Mouse (Mus musculus): ENCODE results near the gene Gdpd3. TPM values are rescaled to one million over a fixed set of nuclear protein-coding genes. Genes with fewer than 3 reads are reported as not detected.

Gene Gdpd3
- polyA plus RNA-seq, 1 experiment = 40.1 TPM

DNA sequence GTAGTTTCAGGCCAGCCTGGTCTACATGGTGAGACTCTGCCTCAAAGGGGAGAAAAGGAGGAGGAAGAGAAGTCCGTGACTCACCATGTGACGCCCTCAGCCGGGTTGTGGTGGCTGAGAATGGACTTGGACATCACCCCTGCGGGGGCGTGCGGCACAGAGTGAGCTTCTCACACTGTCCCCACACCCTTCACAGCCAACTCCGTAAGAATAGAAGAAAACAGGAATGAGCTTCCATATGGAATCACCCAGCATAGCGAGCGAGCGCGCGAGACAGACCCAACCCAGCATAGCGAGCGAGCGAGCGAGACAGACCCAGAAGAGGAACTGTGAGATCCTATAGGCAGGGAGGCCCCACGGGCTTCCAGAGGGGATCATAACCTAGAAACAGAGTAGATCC is 26.6 kb upstream of the Gdpd3 start:
- no peak overlapping the region for H3K27ac ChIP-seq (ENCODE audit: control insufficient read depth, insufficient read depth, low read depth, low read length, poor library complexity)
- TF ChIP-seq POLR2A (IDR thresholded peaks at IDR 0.05; ENCODE audit: borderline replicate concordance, control insufficient read depth, low read depth, low read length) (no peak), CTCF (IDR thresholded peaks at IDR 0.05; ENCODE audit: control insufficient read depth, insufficient read depth, low read length) (no peak)
- H3K4me1 ChIP-seq (ENCODE audit: control insufficient read depth, insufficient read depth, low read length) = no peaks in the 10 kb centered on the region; the same call in 1 of the 2 replicates
- 82% methylated on average over 17 of the region's 17 CpGs for WGBS
- no peak overlapping the region for H3K4me3 ChIP-seq (replicated peaks; ENCODE audit: control insufficient read depth, low read depth, low read length)

DNA sequence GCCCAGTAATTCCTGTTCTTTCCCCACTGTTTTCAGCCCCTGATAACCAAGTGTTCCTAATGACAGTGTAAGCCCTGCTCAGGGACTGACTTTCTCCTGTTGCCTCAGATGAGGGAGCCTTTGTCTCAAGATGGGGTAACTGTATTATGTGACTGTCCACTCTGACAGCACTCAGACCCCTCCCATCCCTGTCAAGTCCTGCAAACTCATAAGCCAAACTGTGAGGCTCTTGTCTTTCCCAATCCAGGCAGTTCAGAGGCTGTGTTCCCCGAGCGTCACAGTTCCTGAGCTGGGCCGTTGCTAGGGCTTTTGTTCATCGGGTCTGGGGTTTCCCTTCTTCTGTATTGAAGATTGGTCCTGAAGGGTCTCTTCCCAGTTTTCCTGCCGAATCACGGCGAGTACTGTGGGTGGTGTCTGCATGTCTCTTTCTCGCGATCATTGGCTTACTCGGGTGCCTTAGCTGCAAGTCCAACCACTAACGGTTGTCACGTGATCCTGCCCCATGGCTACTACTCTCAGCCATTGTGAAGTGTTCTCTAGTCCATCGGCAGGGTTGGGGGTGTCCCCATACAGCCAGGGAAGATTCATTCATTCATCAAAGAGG is 25.9 kb upstream of the Gdpd3 start:
- no peak for TF ChIP-seq CTCF (IDR thresholded peaks at IDR 0.05; ENCODE audit: control insufficient read depth, insufficient read depth, low read length)
- no peak for TF ChIP-seq POLR2A (IDR thresholded peaks at IDR 0.05; ENCODE audit: borderline replicate concordance, control insufficient read depth, low read depth, low read length)
- H3K27ac ChIP-seq (ENCODE audit: control insufficient read depth, insufficient read depth, low read depth, low read length, poor library complexity) = no peak overlapping the region
- WGBS = 78% methylated on average over 13 of the region's 13 CpGs

DNA sequence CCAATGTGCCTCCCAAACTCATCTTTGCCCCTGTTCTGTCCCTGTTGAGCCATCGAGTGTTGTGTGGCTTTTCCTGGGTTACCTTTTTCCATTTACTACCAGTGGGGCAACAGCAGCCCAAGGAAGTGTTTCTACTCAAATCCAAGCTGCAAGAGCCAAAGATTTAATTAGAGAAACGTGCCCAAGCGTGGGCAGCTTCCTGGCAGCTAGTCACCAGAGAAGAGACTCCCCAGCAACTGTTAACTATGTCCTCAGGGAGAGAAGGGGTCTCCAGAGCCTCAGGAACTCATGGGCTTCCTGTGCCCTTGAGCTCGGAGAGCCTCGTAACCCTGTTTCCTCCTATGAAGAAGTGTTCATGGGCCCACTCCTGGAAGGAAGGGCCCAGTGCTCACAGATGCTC is 25.2 kb upstream of the Gdpd3 start:
- no peak for TF ChIP-seq CTCF (IDR thresholded peaks at IDR 0.05; ENCODE audit: control insufficient read depth, insufficient read depth, low read length)
- TF ChIP-seq POLR2A (IDR thresholded peaks at IDR 0.05; ENCODE audit: borderline replicate concordance, control insufficient read depth, low read depth, low read length) = no peak
- H3K27ac ChIP-seq (ENCODE audit: control insufficient read depth, insufficient read depth, low read depth, low read length, poor library complexity) = no peak overlapping the region
- H3K4me1 ChIP-seq (ENCODE audit: control insufficient read depth, insufficient read depth, low read length) = no peaks in the 10 kb centered on the region; the same call in 1 of the 2 replicates
- 43% methylated on average over 5 of the region's 5 CpGs for WGBS
- H3K4me3 ChIP-seq (replicated peaks; ENCODE audit: control insufficient read depth, low read depth, low read length) = no peak overlapping the region

More for the DNA sequence above, 25.9 kb upstream of the Gdpd3 start:
- Histone ChIP-seq H3K4me3 (replicated peaks; ENCODE audit: control insufficient read depth, low read depth, low read length) (no peak overlapping the region), H3K4me1 (ENCODE audit: control insufficient read depth, insufficient read depth, low read length) (no peaks in the 10 kb centered on the region; the same call in 1 of the 2 replicates)

DNA sequence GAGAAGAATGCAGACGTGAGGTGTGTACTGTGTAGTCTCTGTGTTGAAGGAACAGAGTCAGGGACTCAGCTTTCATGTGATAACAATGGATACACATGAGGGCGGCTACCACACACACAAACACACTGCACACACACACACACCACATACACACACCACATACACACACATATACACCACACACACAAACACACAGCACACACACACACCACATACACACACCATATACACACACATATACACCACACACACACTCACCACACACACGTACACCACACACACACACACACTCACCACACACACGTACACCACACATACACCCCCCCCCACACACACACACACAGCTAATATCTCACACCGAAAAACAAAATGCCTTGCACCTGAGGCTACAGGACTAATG is 24.7 kb upstream of the Gdpd3 start:
- H3K27ac ChIP-seq (ENCODE audit: control insufficient read depth, insufficient read depth, low read depth, low read length, poor library complexity) = no peak overlapping the region
- no peak overlapping the region for H3K4me3 ChIP-seq (replicated peaks; ENCODE audit: control insufficient read depth, low read depth, low read length)
- H3K4me1 ChIP-seq (ENCODE audit: control insufficient read depth, insufficient read depth, low read length) = no peaks in the 10 kb centered on the region; the same call in 1 of the 2 replicates
- 80% methylated on average over 5 of the region's 5 CpGs for WGBS
- no peak for TF ChIP-seq CTCF (IDR thresholded peaks at IDR 0.05; ENCODE audit: control insufficient read depth, insufficient read depth, low read length)
- no peak for TF ChIP-seq POLR2A (IDR thresholded peaks at IDR 0.05; ENCODE audit: borderline replicate concordance, control insufficient read depth, low read depth, low read length)

DNA sequence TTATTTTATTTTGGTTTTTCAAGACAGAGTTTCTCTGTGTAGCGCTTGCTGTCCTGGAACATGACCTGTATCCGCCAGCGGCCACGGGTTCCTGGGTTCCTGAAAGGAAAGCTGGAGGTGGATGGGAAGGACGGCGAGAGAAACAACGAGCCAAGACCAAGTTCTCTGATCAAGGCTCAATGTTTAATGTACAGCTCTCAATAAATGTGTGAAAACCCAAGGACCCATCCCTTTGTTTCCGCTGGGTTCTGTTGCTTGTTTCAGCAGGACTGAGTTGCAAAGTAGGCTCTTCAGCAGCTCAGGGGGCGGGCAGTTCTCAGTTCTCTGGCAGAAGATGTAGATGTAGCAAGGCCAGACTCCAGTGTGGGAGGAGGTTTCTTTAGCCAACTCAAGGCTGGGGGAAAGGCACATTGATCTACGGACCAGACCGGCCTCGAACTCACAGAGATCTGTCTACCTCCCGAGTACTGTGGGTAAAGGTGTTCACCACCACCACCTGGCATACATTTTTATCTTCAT is 24.1 kb upstream of the Gdpd3 start:
- no peak for TF ChIP-seq POLR2A (IDR thresholded peaks at IDR 0.05; ENCODE audit: borderline replicate concordance, control insufficient read depth, low read depth, low read length)
- no peak for TF ChIP-seq CTCF (IDR thresholded peaks at IDR 0.05; ENCODE audit: control insufficient read depth, insufficient read depth, low read length)

DNA sequence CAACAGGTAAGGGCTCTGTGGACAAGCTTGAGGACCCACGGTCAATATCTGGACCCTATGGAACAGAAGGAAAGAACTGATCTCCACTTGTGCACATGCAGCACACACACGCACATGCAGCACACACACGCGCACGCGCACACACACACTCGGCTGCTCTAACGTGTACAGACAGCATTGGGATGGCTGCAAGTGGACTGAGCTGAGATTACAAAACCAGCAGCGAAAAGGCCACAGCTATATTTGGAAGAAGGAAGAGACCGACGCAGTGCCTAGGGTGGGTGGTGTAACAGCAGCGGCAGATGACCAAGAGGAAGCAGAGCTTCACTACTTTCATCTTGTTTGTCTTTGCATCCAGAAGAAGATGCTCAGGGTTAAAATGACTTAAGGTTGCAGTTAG is 20.1 kb upstream of the Gdpd3 start:
- WGBS = 19% methylated on average over 12 of the region's 12 CpGs
- Histone ChIP-seq H3K4me1 (ENCODE audit: control insufficient read depth, insufficient read depth, low read length) (peaks cover 2% of the 10 kb centered on the region; the same call in 1 of the 2 replicates), H3K27ac (ENCODE audit: control insufficient read depth, insufficient read depth, low read depth, low read length, poor library complexity) (peak overlapping the region; percentile 92), H3K4me3 (replicated peaks; ENCODE audit: control insufficient read depth, low read depth, low read length) (peak overlapping the region; percentile 49)
- no peak for TF ChIP-seq CTCF (IDR thresholded peaks at IDR 0.05; ENCODE audit: control insufficient read depth, insufficient read depth, low read length)
- no peak for TF ChIP-seq POLR2A (IDR thresholded peaks at IDR 0.05; ENCODE audit: borderline replicate concordance, control insufficient read depth, low read depth, low read length)

More for the DNA sequence above, 24.1 kb upstream of the Gdpd3 start:
- H3K27ac ChIP-seq (ENCODE audit: control insufficient read depth, insufficient read depth, low read depth, low read length, poor library complexity) = no peak overlapping the region
- H3K4me3 ChIP-seq (replicated peaks; ENCODE audit: control insufficient read depth, low read depth, low read length) = no peak overlapping the region
- no peaks in the 10 kb centered on the region; the same call in 1 of the 2 replicates for H3K4me1 ChIP-seq (ENCODE audit: control insufficient read depth, insufficient read depth, low read length)
- 87% methylated on average over 13 of the region's 13 CpGs for WGBS

DNA sequence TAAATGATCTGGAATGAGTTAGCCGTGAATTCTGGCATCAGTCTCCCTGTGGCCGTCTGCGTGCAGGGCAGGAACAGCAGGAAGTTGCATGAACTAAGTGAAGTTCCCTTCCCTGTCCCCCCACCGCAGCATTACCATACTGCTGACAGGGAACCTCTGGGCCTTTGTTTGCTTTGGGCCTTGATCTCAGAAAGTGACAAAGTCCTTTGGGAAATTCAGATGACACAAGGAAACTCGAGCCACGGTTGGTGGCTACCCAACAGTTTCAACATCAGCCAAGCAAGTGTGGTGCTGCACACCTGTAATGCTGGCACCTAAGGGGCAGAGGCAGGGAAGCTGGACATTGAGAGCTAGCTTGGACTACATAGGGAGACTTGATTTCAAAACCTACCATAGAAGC is 19.3 kb upstream of the Gdpd3 start:
- peak overlapping the region; percentile 92 for H3K27ac ChIP-seq (ENCODE audit: control insufficient read depth, insufficient read depth, low read depth, low read length, poor library complexity)
- WGBS = 2% methylated on average over 6 of the region's 6 CpGs
- peaks cover 2% of the 10 kb centered on the region; the same call in 1 of the 2 replicates for H3K4me1 ChIP-seq (ENCODE audit: control insufficient read depth, insufficient read depth, low read length)
- H3K4me3 ChIP-seq (replicated peaks; ENCODE audit: control insufficient read depth, low read depth, low read length) = peak overlapping the region; percentile 45
- TF ChIP-seq CTCF (IDR thresholded peaks at IDR 0.05; ENCODE audit: control insufficient read depth, insufficient read depth, low read length) = no peak
- no peak for TF ChIP-seq POLR2A (IDR thresholded peaks at IDR 0.05; ENCODE audit: borderline replicate concordance, control insufficient read depth, low read depth, low read length)

DNA sequence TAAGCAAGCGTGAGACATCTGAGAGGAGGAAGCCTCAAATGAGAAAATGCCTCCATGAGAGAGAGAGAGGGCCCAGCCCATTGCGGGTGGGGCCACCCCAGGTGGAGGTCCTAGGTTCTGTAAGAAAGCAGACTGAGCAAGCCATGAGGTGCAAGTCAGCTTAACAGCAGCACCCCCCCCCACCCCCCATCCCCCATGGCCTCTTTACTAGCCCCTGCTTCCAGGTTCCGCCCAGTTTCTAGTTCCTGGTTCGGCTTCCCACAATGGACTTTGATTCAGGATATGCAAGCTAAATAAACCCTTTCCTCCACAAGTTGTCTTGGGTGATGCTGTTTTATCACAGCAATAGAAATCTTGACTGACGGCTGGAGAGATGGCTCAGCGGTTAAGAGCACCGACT is 17.3 kb upstream of the Gdpd3 start:
- WGBS = 75% methylated on average over 7 of the region's 7 CpGs
- Histone ChIP-seq H3K4me1 (ENCODE audit: control insufficient read depth, insufficient read depth, low read length) (peaks cover 6% of the 10 kb centered on the region; the same call in 1 of the 2 replicates), H3K27ac (ENCODE audit: control insufficient read depth, insufficient read depth, low read depth, low read length, poor library complexity) (peak overlapping the region; percentile 41), H3K4me3 (replicated peaks; ENCODE audit: control insufficient read depth, low read depth, low read length) (no peak overlapping the region)
- TF ChIP-seq POLR2A (IDR thresholded peaks at IDR 0.05; ENCODE audit: borderline replicate concordance, control insufficient read depth, low read depth, low read length) = no peak
- TF ChIP-seq CTCF (IDR thresholded peaks at IDR 0.05; ENCODE audit: control insufficient read depth, insufficient read depth, low read length) = no peak
